Mouse (Mus musculus) liver, adult (tissue): ENCODE measurements around the gene Iqsec2.

Experiments
- GATA4 ChIP-seq: IDR thresholded peaks from 2 replicates; pipeline ENCODE4 v1.6.1; 2014; ENCODE audit warnings: mild to moderate bottlenecking, low read length; ENCODE audit not compliant: insufficient replicate concordance

The Iqsec2 gene

GRCm38 (mm10) chrX:152143941-152144741 lies at the start of gene Iqsec2:
Gene Iqsec2 (plus strand): TSS chrX:152144268.
- TF ChIP-seq GATA4, result no peak

GRCm38 (mm10) chrX:152097572-152097971 lies 46.5 kb upstream of the Iqsec2 start:
- no peak for TF ChIP-seq GATA4

- no peak for TF ChIP-seq GATA4
Measured at GRCm38 (mm10) chrX:152121687-152122086, 22.4 kb upstream of the Iqsec2 start.

- no peak for TF ChIP-seq GATA4
Measured at GRCm38 (mm10) chrX:152130777-152131176, 13.3 kb upstream of the Iqsec2 start.

- no peak for TF ChIP-seq GATA4
Measured at GRCm38 (mm10) chrX:152132029-152132428, 12.0 kb upstream of the Iqsec2 start.

GRCm38 (mm10) chrX:152135195-152135594 lies 8.9 kb upstream of the Iqsec2 start:
- no peak for TF ChIP-seq GATA4

- TF ChIP-seq GATA4, result no peak
Measured at GRCm38 (mm10) chrX:152144742-152145214, 710 bp downstream of the Iqsec2 start.

GRCm38 (mm10) chrX:152146150-152146549 lies 2.1 kb downstream of the Iqsec2 start:
- TF ChIP-seq GATA4, result no peak

- no peak for TF ChIP-seq GATA4
Measured at GRCm38 (mm10) chrX:152146691-152147090, 2.6 kb downstream of the Iqsec2 start.

- no peak for TF ChIP-seq GATA4
Measured at GRCm38 (mm10) chrX:152147451-152148116, 3.5 kb downstream of the Iqsec2 start.

- TF ChIP-seq GATA4, result no peak
Measured at GRCm38 (mm10) chrX:152148706-152149105, 4.6 kb downstream of the Iqsec2 start.

- TF ChIP-seq GATA4, result no peak
Measured at GRCm38 (mm10) chrX:152151709-152152108, 7.6 kb downstream of the Iqsec2 start.

- no peak for TF ChIP-seq GATA4
Measured at GRCm38 (mm10) chrX:152158294-152158693, 14.2 kb downstream of the Iqsec2 start.

- TF ChIP-seq GATA4, result no peak
Measured at GRCm38 (mm10) chrX:152161404-152161803, 17.3 kb downstream of the Iqsec2 start.

GRCm38 (mm10) chrX:152164061-152164460 lies 20.0 kb downstream of the Iqsec2 start:
- TF ChIP-seq GATA4, result no peak

- TF ChIP-seq GATA4, result no peak
Measured at GRCm38 (mm10) chrX:152166161-152166560, 22.1 kb downstream of the Iqsec2 start.
